Mouse (Mus musculus): ENCODE measurements around the gene Tesmin. TPM values are rescaled to one million over a fixed set of nuclear protein-coding genes. Genes with fewer than 3 reads are reported as not detected.

Gene Tesmin
- polyA plus RNA-seq, 3 experiments from 2014 or later = not detected

DNA sequence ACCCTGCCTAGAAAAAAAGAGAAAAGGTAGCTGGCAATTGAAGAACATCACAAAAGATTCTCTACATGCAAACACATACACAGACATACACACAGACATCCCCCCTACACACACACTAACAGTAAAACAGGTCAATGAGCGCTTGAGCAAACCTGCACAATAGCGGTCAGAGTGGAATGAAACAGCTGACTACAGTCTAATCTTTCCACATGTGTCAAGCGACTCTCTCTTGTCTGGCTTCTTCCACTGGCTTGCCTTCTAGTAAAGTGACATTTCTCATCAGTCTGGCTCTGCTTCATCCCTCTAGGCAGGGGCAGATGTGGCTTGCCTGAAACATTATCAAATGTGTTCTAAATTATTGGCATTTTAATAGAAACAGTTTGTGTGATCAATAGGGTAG is 5.6 kb downstream of the Tesmin start:
- no peak for ATAC-seq

DNA sequence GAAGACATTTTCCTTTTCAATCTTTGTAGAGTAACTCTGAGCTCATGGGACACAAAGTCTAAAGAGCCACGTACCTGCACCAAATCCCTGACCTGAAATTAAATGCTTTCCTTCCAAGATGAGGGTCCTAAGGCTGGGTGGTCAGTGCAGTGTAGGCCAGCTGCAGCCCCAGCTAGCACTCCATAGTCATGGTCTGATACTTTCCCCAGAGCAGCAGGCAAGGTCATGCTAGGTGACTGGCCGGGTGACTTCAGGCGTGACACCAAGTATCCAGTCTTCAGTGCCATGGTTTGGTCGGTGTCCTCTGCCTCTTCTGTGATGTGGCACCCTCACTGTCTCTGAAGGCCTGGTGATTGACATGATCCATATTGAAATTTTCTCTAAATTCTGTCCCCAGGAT is 11.4 kb downstream of the Tesmin start:
- ATAC-seq = no peak

DNA sequence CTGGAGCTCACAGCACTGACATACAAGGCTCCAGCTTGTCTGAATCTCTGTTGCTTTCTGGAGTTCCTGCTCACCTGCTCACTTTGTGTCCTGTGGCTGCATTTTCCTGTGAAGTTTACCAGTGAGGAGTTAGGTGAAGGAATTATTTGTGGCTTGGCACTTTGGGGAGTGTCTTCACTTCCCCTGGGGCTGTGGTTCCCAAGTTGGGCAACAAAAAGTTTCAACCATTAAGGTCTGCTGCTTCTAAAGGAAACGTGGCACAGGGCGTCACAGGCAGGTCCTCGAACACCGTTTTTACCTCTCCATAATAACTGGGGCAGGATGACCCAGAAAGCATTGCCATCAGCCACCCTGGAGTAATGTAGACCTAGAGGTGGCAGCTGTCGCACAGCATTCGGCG is 12.8 kb downstream of the Tesmin start:
- ATAC-seq = no peak

DNA sequence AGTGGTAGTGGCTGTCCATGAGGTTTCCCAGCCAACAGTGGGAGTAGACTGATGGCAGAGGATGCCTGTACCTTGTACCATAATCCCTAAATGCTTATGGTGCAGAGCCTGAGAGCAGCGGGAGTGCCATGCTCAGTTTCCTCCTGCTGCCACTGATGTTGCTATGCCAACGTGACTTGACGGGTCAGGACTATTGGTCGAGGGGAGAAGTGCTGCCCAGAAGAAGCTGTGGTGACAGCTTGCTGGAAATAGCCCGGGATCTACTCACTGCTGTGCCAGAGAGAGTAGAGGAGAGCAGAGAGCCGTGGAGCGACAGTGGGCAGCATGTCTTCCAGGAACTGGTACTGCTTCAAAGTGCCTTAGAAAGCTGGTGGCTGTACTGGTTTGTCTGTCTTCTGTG is 13.3 kb downstream of the Tesmin start:
- no peak for ATAC-seq

DNA sequence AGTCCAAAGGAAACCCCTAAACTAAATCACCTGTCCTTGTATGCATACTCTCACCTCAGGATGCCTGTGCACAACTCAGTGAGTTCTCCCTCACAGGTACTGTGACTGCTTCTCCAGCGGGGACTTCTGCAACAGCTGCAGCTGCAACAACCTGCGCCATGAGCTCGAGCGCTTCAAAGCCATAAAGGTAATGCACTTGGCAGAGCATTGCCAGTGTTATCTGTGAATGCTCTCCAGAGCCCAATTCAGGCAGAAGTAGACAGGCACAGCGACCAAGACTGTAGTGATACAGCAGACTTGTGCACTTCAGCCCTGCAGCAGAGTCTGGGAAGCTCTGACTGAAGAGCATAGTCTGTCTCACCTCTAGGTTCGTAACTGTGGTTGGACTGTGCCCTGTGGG is 13.7 kb downstream of the Tesmin start:
- ATAC-seq = no peak

DNA sequence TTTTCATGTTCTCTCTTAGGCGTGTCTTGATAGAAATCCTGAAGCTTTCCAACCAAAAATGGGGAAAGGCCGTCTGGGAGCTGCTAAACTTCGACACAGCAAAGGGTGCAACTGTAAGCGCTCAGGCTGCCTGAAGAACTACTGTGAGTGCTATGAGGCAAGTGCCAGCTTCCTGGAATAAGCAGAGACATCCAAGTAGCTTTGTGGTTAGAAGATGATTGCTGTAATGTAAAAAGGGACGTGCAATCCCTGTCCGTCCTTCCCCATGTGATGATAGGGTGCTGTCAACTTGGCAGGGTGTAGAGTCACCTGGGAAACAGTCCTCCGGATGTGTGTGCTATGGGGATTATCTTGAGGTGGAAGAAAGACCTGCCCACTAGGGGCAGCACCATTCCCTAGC is 15.4 kb downstream of the Tesmin start:
- no peak for ATAC-seq

DNA sequence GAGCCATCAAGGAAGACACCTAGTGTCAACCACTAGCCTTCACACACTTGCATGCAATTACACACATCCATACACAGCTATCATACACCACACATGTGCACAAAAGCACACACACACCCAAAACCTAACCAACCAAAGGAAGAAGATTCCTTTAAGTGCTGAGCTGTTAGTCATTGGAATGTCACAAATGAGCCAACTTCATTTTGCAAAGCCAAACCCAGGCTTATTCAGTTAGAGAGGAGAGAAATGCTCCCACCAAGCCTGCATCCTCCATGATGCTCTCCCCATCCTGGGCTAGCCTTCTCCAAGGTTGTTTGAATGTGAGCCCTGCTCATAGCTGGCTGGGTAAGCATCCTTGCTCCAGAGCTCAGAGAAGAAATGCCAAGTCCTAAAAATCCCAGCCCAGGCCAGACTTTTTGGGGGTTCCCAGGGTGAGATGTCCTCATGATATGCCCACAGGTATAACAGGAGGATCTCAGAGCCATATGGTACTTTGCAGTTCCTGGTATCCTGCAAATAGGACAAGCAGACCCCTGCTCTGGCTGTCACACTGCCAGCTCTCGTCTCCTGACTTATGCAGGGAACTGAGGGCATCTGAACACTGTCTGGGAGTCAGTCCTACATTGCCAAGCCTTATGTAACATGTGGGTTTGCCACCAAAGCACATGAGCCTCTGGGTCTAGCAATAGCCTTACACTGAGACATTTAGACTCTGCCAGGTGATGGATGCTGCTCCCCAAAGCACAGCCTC is 17.0 kb downstream of the Tesmin start:
- no peak for ATAC-seq

DNA sequence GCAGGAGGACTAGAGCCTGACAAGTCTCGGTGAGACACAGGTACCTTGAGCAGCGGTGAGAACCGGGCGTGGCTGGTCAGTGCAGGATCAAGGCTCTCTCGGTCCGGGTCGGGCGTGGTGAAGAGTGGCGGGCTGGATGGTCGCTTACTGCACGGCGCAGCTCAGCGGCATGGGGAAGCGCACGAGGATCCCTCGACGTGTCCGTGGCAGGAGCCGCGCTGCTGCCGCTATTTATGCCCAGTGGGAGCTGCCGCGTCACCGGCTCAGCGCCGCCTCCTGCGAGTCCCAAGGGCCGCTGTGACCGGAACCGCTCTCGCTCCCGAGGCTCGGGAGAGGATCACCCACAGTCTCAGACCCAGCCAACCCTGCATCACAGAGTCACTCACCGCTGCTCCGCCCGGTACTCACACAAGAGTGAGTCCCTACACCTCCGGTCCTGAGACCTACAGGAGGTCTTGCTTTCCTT is 25.6 kb downstream of the Tesmin start, which contains the start of gene Gal:
Gal (minus strand) TSS at position 277 of the 466 bp plus-strand sequence.
- no peak for ATAC-seq

DNA sequence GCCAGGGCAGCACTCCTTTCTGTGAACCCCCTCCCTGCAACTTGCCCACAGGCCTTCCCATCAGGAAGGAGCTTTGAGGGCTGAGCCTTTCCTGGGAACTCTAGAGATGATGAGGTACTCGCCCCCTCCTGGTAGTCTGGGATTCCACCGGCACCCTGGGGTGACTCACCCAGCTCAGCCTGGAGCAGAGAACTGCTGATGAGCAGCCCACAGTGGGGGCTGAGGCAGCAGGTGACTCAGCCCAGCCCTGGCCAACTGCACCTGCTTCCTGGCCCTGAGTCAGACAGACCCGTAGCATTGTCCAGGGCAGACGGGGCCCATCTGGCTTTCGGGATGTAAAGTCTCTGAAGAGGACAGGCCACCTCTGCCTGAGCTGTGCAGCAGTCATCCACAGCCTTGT is 30.6 kb downstream of the Tesmin start:
- ATAC-seq = no peak

DNA sequence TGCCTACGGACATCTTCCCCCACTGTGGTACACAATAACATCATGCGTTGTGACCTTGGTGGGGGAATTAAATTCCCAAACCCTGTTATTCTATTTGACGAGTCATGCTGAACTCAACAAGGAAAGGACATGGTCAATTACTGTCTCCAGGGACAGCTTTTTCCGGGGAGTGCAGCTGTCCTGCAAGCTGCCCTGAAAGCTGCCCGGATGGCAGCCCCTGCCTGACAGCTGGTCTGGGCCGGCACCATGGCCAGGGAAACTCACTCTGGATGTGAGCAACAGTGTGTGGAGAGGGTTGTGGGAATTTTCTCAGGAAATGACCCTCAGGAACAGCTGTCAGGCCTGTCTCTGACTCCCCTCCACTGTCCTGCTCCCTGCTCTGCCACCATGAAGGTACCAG is 33.8 kb downstream of the Tesmin start:
- no peak for ATAC-seq

DNA sequence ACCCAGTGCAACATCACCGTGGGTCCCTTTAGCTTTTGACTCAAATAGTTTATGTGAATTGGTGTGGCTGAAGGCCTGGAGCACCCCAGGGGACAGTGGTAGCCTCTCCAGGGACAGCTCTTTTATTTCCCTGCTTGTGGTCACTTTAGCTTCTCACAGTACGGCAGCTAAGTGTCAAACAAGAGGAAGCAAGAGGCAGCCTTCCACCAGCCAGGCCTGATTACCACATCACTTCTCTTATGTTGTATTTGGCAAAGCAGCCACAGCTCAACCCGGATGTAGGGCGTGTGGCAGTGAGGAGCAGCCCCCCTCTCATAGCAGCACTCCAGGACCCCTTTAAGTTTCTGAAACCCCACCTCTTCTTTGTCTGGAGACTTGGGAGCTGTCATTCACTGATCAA is 34.3 kb downstream of the Tesmin start:
- ATAC-seq = no peak

DNA sequence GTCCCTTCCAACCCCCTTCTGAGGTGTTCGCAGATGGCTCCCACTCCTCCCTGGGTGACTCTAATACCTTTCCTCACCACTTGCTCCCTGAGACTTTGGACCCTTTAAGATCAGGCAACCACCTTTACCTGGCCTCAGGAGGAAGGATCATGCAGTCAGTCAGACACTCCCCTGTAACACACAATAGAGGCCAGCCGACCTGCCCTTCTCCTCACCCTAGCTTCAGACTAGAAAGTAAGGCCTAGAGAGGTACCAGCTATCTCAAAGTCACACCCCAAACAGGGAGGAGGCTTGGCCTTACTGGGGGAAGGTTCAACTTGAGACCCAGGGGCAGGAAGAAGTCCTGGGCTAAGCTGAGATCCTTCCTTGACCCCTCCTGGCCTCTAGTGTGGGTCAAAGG is 35.6 kb downstream of the Tesmin start:
- no peak for ATAC-seq

DNA sequence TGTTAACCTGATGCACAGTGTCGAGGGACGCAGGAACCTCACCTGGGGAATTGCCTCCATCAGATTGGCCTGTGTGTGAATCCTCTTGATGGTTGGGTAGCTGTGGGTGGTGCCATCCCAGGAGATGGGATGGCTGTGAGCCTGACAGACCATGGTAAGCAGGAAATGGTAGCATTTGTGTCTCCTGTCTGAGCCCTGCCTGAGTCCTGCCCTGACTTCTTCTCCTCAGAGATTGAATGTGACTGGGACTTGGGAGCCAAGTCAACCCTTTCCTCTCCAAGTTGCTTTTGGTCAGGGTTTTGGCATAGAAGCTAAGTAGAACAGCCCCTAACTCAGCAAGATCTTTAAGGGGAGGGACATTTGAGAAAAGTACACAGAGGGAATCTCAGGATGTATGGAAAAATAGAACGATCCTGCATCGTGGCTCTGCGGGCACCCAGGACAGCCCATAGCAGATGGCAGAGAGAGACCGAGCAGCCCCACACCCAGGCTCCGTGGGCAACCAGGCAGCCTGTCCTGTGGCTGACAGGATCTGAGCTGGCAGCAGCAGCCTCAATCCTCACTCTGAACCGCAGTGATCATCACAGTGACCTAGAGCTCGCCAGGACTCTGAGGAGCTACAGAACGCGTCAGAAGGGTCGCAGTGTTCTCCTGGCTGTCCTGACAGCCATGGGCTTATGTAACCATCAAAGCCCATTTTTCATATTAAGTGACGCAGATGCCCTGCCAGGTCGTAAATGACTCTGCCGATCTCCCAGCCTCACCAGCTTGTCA is 39.6 kb downstream of the Tesmin start:
- no peak for ATAC-seq

DNA sequence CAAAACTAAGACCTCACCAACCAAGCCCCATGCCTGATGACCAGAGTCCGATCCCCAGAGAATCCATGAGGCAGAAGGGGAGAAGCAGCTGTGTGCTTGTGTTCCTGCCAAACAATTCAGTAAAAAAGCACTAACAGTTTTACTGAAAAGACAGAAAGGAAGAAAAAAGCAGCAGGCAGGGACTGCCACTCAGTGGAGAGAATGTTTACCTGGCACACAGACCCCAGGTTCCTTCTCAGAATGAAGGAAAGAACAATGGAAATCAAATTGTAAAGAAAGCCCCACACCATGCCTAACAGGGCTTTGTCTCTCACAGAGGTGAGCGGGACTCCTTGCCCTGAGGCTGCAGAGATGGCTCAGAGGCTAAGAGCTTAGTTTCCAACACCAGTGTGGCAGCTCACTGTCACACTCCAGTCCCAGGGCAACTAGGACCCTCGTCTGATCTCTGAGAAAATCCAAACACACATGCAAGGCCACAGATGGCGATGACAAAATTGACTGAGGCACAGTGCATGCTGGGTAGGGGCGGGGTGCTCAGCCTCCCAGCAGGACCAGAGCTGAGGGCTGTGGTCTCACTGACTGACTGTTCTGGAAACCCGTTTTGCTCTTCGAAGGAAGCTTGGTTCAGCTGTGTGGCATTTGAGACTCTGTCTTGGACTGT is 40.6 kb downstream of the Tesmin start:
- ATAC-seq = no peak

DNA sequence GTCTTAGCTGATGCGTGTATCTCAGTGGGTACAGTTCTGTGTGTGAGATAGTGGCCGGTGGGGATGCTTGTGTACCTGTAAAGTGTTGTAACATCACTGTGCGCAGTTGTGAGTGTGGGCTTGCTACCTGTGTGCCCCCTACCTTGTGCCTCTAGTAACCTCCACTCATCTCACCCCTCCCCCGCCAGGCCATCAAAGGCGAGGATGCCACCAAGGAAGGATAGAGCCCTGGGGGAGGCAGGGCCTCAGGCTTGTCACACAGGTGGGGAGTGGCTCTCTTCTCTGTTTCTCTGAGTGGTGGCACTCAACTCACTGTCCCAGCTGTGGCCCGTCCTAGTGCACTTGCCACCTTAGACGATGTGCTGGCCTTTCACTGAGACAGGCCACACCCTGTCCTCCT is 42.4 kb downstream of the Tesmin start:
- no peak for ATAC-seq

DNA sequence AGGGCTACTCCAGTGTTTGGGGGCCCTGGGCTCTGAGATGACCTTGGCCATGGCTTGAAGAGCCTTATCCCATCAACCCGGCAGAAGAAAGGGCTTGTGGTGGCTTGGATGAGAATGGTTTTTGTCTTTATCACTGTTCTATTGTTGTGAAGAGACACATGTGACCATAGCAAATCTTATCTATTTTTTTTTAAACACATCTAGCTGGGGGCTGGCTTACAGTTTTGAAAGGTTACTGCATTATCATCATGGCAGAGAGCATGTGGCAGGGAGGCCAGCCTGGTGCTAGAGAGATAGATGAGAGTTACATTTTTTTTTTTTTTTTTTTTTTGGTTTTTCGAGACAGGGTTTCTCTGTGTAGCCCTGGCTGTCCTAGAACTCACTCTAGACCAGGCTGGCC is 43.3 kb downstream of the Tesmin start:
- ATAC-seq = no peak

DNA sequence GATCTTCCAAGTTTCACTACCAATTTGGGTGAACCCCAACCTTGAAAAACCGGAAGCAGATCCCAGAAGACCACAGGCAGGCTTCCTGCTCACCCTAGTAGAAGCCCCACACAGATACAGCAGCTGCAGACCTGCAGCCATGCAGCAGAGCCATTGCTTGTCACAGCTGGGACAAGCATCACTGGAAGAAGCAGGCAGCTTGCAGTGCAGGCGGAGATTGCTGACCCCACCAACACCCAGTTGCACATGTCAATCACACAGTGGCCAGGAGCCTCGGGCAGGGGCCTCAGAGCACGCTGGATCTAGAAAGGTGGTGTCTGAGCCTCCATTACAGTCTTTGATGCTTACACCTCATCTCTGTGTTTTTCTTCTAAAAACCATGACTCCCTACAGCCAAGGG is 45.5 kb downstream of the Tesmin start:
- ATAC-seq = no peak

DNA sequence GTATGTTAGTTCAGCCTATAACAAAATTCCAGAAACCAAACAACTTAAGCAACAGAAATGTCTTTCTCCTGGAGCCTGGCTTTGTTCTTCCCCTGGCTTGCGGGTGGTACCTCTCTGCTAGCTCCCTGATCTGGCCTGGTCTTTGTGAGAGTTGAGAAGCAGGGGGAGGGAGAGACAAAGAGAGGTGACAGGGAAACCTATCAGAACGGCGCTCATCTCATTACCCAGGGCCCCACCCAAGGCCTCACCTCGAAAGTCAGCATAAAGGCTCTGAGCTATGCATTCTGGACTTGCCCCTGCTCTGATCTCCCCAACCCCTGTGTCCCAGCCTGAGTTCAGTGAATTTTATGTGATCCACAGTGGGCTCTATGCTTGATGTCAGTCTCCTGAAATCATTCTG is 46.0 kb downstream of the Tesmin start:
- ATAC-seq = no peak

DNA sequence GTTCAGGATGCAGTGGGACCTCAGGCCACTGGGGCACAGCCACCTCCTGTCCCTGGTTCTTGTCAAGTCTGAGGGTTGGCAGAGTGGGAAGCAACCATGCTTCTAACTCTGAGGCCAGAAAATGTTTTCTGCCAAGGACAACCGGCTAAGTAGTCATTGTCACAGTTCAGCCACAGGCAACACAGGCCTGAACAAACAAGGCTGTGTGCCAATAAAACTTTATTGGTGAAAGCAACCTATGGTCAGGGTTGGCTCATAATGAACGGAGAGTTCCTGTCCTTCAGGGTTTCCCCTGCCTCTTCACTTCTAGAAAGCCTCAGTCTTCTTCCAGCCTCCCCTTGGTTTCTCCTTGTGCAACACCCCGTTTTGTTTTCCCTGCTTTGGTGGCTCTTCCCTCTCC is 47.2 kb downstream of the Tesmin start:
- no peak for ATAC-seq

DNA sequence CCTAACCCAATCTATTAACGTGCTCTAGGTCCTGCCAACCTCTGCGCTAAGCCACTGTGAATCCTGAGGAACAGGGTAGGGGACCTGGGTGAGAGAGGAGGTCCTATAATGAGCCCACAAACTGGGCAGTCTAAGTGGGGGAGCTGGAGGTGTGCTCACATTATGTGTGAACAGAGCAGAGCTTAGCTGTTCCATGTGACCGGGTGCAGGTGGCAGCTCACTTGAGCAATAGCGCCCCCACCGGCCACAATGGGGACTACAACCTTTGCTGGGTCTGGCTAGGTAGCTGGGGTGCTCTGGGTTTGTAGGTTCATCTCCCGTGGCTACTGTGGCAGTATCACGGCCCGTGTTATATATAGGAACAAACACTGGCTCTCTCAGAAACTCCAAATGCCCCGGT is 48.2 kb downstream of the Tesmin start:
- no peak for ATAC-seq

DNA sequence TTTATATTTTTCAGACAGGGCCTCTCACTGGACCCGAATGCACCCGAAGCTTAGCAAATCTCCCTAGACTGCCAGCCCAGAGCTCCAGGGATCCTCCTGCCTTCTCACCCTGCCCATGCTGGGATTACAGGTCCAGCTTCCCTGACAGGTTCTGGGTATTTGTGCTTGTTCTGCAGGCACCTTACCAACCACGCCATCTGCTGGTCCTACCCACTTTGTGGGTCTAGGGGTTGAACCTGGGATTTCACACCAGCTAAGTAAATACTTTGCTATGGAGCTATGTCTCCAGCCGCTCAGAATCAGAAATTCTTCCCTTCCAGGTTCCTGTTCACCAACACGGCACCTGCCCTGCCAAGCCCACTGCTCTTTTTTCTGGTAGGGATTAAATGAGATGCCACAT is 49.3 kb downstream of the Tesmin start:
- ATAC-seq = no peak

DNA sequence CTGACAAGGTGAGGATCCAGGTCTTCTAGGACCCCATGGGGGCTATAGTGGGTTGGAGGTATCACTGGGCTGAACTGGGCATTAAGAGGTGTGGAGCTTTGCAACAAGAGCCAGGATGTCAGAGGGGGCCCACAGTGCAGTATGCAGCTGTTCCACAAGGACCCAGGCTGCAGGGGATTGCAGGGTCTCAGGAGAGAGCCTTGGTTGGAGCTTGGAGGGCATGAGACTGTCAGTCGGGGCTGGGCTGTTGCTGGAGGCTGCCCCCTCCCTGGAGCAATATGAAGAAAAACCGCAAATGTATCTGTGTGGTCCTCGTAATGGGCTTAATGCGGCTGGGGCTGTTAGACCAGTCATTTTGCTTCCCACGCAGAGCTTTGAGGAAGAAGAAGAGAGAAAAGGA is 52.0 kb downstream of the Tesmin start:
- ATAC-seq = no peak

DNA sequence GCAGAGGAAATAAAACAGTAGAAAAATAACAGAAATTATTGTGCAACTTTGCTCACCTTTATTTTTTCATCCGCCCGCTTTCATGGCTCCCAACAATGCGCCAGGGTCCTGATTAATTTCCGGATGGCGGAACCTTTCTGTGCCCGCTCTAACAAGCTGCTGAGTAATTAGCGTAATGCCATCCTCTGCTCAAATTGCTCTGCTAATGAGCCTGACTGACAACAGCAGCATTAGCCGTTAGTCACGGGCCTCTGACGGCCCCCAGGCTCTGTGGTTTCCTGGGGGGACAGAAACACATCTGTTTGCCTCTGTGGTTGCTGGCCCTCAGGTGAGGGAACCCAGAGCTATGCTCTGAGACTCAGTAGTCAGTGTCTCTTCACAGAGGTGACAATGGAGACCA is 52.4 kb downstream of the Tesmin start:
- no peak for ATAC-seq

DNA sequence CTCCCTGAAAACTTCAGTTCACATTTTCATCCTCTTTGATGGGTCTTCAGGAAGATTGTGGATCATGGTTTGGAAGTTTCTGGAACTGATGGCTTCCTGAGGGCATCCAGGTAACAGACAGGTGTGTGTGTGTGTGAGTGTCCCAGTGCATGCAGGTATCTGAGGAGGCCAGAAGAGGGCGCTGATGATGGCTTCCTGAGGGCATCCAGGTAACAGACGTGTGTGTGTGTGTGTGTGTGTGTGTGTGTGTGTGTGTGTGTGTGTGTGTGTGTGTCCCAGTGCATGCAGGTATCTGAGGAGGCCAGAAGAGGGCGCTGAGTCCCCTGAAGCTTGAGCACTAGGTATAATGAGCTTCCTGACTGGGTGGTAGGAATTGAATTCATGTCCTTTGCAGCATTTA is 58.7 kb downstream of the Tesmin start:
- no peak for ATAC-seq

Data from inflammation-experienced regulatory T-cells, adult 6 months (primary cell).